In genomic region chr4:62583265-62584092, GRCm38 (mm10) we compare ENCODE assay signal across 8 mouse cellular contexts. TPM values are rescaled to one million over a fixed set of nuclear protein-coding genes. Genes with fewer than 3 reads are reported as not detected.
A peak's percentile ranks its signal among the peaks of the same experiment; 100 is the strongest.
DNase-seq lines count a peak whose midpoint lies in the region; ATAC-seq lines count a peak whose summit lies in the region.

No protein-coding gene starts in this region.

- H3K36me3 ChIP-seq in erythroblast, embryonic 14.5 days (ENCODE audit: control insufficient read depth): no peaks in the 10 kb centered on the region
- no peaks in the 10 kb centered on the region for H3K36me3 ChIP-seq in forebrain, embryonic 13.5 days (ENCODE audit: poor library complexity, severe bottlenecking)
- H3K36me3 ChIP-seq in hindbrain, embryonic 13.5 days: no peaks in the 10 kb centered on the region

- H3K4me1 ChIP-seq in erythroblast, embryonic 14.5 days (ENCODE audit: control insufficient read depth): no peaks in the 10 kb centered on the region; the same call in 1 of the 2 replicates
- peaks cover 57% of the 10 kb centered on the region for H3K4me1 ChIP-seq in forebrain, embryonic 13.5 days
- H3K4me1 ChIP-seq in hindbrain, embryonic 13.5 days (replicated peaks): peaks cover 43% of the 10 kb centered on the region

- H3K27ac ChIP-seq in forebrain, embryonic 13.5 days: peak overlapping the region; percentile 83
- peak overlapping the region; percentile 89 for H3K27ac ChIP-seq in hindbrain, embryonic 13.5 days

- peak overlapping the region; percentile 86 for H3K4me2 ChIP-seq in forebrain, embryonic 13.5 days
- H3K4me2 ChIP-seq in hindbrain, embryonic 13.5 days: peak overlapping the region; percentile 95

- H3K9ac ChIP-seq in forebrain, embryonic 13.5 days: peak overlapping the region; percentile 76
- peak overlapping the region; percentile 75 for H3K9ac ChIP-seq in hindbrain, embryonic 13.5 days

- H3K4me3 ChIP-seq in erythroblast, embryonic 14.5 days (replicated peaks): peak overlapping the region; percentile 42
- H3K4me3 ChIP-seq in forebrain, embryonic 13.5 days: peak overlapping the region; percentile 54
- H3K4me3 ChIP-seq in hindbrain, embryonic 13.5 days: peak overlapping the region; percentile 54

- under 1% methylated on average over 42 of the region's 42 CpGs for WGBS in forebrain, embryonic 13.5 days
- WGBS in hindbrain, embryonic 13.5 days: 2% methylated on average over 42 of the region's 42 CpGs

- no peaks in the 10 kb centered on the region for H3K9me3 ChIP-seq in erythroblast, embryonic 14.5 days (ENCODE audit: control insufficient read depth, low read length)
- H3K9me3 ChIP-seq in forebrain, embryonic 13.5 days (replicated peaks): no peaks in the 10 kb centered on the region
- no peaks in the 10 kb centered on the region for H3K9me3 ChIP-seq in hindbrain, embryonic 13.5 days

- intact Hi-C loops in left cerebral cortex, postnatal 4 days (cut with DNase I): no loop called here

- peaks cover 32% of the 10 kb centered on the region for H3K27me3 ChIP-seq in erythroblast, embryonic 14.5 days (ENCODE audit: control insufficient read depth)
- no peaks in the 10 kb centered on the region for H3K27me3 ChIP-seq in forebrain, embryonic 13.5 days
- H3K27me3 ChIP-seq in hindbrain, embryonic 13.5 days: 0 out of 2 replicates have a peak, but pooled peaks cover 9% of the 10 kb centered on the region

- no peak for ATAC-seq in erythroblast, adult 5-6 weeks (replicated peaks; ENCODE audit: low FRiP score, poor library complexity, severe bottlenecking)
- ATAC-seq in forebrain, embryonic 13.5 days: peak; percentile 86
- ATAC-seq in hindbrain, embryonic 13.5 days (ENCODE audit: low FRiP score): peak; percentile 89
- 0 out of 2 replicates have a peak, but pooled peaks have one; percentile 18 for ATAC-seq in megakaryocyte-erythroid progenitor cell, adult 5-6 weeks (replicated peaks; ENCODE audit: low FRiP score, low TSS enrichment, poor library complexity, severe bottlenecking)

- DNase-seq in brain, adult 2 months (ENCODE audit: low read depth, low spot score): peak; percentile 88
- DNase-seq in left cerebral cortex, postnatal 4 days: peak; percentile 93
- peak; percentile 19 to 40 for DNase-seq in spleen, postnatal 10 days (ENCODE audit: low spot score in 2 of 2)

RNA-seq across cellular contexts. Expression of gene Rgs3, which starts 23.8 kb away (rescaled TPM):
- polyA plus RNA-seq in erythroblast, embryonic 14.5 days (2012): 0.02 and 0.13 TPM in 2 replicates
- total RNA-seq in erythroblast, adult 5-6 weeks (2015; ENCODE audit: low replicate concordance): 13.4 and 18.8 TPM in 2 replicates
- total RNA-seq in erythroblast, adult 5-6 weeks (2017; ENCODE audit: low replicate concordance): 2.5 and 4.5 TPM in 2 replicates
- 49.0 and 56.6 TPM in 2 replicates for polyA plus RNA-seq in forebrain, embryonic 13.5 days (2015; fragmentation: Nextera tagmentation; extraction: Ambion mirVana)
- 65.3 and 71.0 TPM in 2 replicates for polyA plus RNA-seq in hindbrain, embryonic 13.5 days (2015; fragmentation: Nextera tagmentation; extraction: Ambion mirVana)
- total RNA-seq in left cerebral cortex, postnatal 4 days (2021): 10 to 100 TPM; 46.7 to 46.8 TPM
- 0.68 and 11.0 TPM in 2 replicates for total RNA-seq in megakaryocyte-erythroid progenitor cell, adult 5-6 weeks (2014; fragmentation: Nextera tagmentation)
- 2.9 and 5.0 TPM in 2 replicates for total RNA-seq in megakaryocyte-erythroid progenitor cell, adult 5-6 weeks (2017)

RNA-seq across cellular contexts. Expression of gene 4933430I17Rik, which starts 58.3 kb away (rescaled TPM):
- not detected in 2 replicates for polyA plus RNA-seq in erythroblast, embryonic 14.5 days (2012)
- not detected in 2 replicates for total RNA-seq in erythroblast, adult 5-6 weeks (2015; ENCODE audit: low replicate concordance)
- total RNA-seq in erythroblast, adult 5-6 weeks (2017; ENCODE audit: low replicate concordance): not detected in 2 replicates
- 0.80 and 1.1 TPM in 2 replicates for polyA plus RNA-seq in forebrain, embryonic 13.5 days (2015; fragmentation: Nextera tagmentation; extraction: Ambion mirVana)
- 0.55 and 0.82 TPM in 2 replicates for polyA plus RNA-seq in hindbrain, embryonic 13.5 days (2015; fragmentation: Nextera tagmentation; extraction: Ambion mirVana)
- under 1 TPM; 0.44 to 0.90 TPM for total RNA-seq in left cerebral cortex, postnatal 4 days (2021)
- total RNA-seq in megakaryocyte-erythroid progenitor cell, adult 5-6 weeks (2014; fragmentation: Nextera tagmentation): not detected in 2 replicates
- total RNA-seq in megakaryocyte-erythroid progenitor cell, adult 5-6 weeks (2017): not detected in 2 replicates

RNA-seq across cellular contexts. Expression of gene Pole3, which starts 58.6 kb away (rescaled TPM):
- 8.0 and 9.7 TPM in 2 replicates for polyA plus RNA-seq in erythroblast, embryonic 14.5 days (2012)
- 21.3 and 30.7 TPM in 2 replicates for total RNA-seq in erythroblast, adult 5-6 weeks (2015; ENCODE audit: low replicate concordance)
- 14.1 and 17.3 TPM in 2 replicates for total RNA-seq in erythroblast, adult 5-6 weeks (2017; ENCODE audit: low replicate concordance)
- polyA plus RNA-seq in forebrain, embryonic 13.5 days (2015; fragmentation: Nextera tagmentation; extraction: Ambion mirVana): 112 and 113 TPM in 2 replicates
- 68.2 and 70.3 TPM in 2 replicates for polyA plus RNA-seq in hindbrain, embryonic 13.5 days (2015; fragmentation: Nextera tagmentation; extraction: Ambion mirVana)
- 10 to 100 TPM; 32.4 to 36.6 TPM for total RNA-seq in left cerebral cortex, postnatal 4 days (2021)
- 84.0 and 122 TPM in 2 replicates for total RNA-seq in megakaryocyte-erythroid progenitor cell, adult 5-6 weeks (2014; fragmentation: Nextera tagmentation)
- total RNA-seq in megakaryocyte-erythroid progenitor cell, adult 5-6 weeks (2017): 135 and 144 TPM in 2 replicates

Comparison
In these comparisons a context has a peak if more than half of its experiments do, and no peak if none do; other contexts are left out.
1. DNase-seq: peak in every context shown above with its lines; median percentile 93 in left cerebral cortex, postnatal 4 days; 88 in brain, adult 2 months; 30 in spleen, postnatal 10 days.